7 mouse cellular contexts compared by ENCODE assay signal in the genomic region with DNA sequence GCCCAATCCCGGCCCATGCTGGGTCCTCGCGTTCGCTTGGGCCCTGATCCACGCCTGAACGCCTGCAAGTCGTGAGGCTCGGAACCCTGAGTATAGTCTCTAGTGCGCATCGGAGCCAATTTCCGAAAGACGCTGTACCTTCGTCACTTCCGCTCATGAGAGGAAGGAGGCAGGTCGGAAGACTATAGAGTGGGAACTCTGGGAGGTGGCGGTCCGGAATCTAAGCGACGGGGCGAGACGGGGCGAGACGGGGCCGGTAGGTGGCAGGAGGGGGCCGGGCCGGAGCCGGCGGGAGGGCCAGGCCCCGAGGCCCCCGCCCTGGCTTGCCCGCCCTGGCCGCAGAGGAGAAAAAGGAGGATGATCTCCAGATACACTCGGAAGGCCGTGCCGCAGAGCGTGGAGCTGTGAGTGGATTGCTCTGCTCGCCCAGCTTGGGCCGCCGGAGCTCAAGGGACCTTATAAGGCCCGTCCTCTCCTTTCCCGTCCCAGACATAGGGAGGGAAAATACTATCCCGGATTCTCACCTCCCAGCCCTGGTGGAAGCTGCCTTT. TPM values are rescaled to one million over a fixed set of nuclear protein-coding genes. Genes with fewer than 3 reads are reported as not detected.
A peak's percentile ranks its signal among the peaks of the same experiment; 100 is the strongest.
DNase-seq lines count a peak whose midpoint lies in the region; ATAC-seq lines count a peak whose summit lies in the region.

A gene (minus strand): TSS at position 131 of the 551 bp plus-strand sequence.
A gene (plus strand): TSS at position 172 of the 551 bp plus-strand sequence.

- no peaks in the 10 kb centered on the region for H3K27me3 ChIP-seq in embryonic facial prominence, embryonic 11.5 days (ENCODE audit: control insufficient read depth, insufficient read depth, low read length)
- H3K27me3 ChIP-seq in limb, embryonic 10.5 days (ENCODE audit: low read depth, poor library complexity, severe bottlenecking): no peaks in the 10 kb centered on the region
- H3K27me3 ChIP-seq in midbrain, embryonic 13.5 days: no peaks in the 10 kb centered on the region

- peak within 1 kb of the TSS; percentile 93 for H3K9ac ChIP-seq in embryonic facial prominence, embryonic 11.5 days (replicated peaks; ENCODE audit: low read length)
- H3K9ac ChIP-seq in midbrain, embryonic 13.5 days (replicated peaks): peak within 1 kb of the TSS; percentile 96

- no peaks in the 10 kb centered on the region for H3K4me1 ChIP-seq in embryonic facial prominence, embryonic 11.5 days (ENCODE audit: control insufficient read depth, insufficient read depth, low read length)
- H3K4me1 ChIP-seq in limb, embryonic 10.5 days: peaks cover 18% of the 10 kb centered on the region
- peaks cover 26% of the 10 kb centered on the region for H3K4me1 ChIP-seq in midbrain, embryonic 13.5 days (replicated peaks)

- DNase-seq in adrenal gland, postnatal 14 days: peak; percentile 95
- peak; percentile 99 for DNase-seq in embryonic facial prominence, embryonic 11.5 days (ENCODE audit: low spot score)
- DNase-seq in kidney, adult 11 months: peak; percentile 90
- DNase-seq in limb, embryonic 10.5 days (ENCODE audit: low spot score): peak; percentile 95
- DNase-seq in spleen, adult 12 weeks (ENCODE audit: low spot score): peak; percentile 89

- no peaks in the 10 kb centered on the region; the same call in 1 of the 2 replicates for H3K36me3 ChIP-seq in embryonic facial prominence, embryonic 11.5 days (replicated peaks; ENCODE audit: control insufficient read depth, insufficient read depth, low read depth, low read length)
- H3K36me3 ChIP-seq in limb, embryonic 10.5 days: peaks cover 49% of the 10 kb centered on the region
- H3K36me3 ChIP-seq in midbrain, embryonic 13.5 days: peaks cover 33% of the 10 kb centered on the region

- ATAC-seq in embryonic facial prominence, embryonic 11.5 days (replicated peaks; ENCODE audit: insufficient number of reproducible peaks, low FRiP score, low TSS enrichment, low read depth): peak; percentile 98
- peak; percentile 97 for ATAC-seq in granulocyte monocyte progenitor cell, adult 5-6 weeks (replicated peaks; ENCODE audit: poor library complexity, severe bottlenecking)
- peak; percentile 99 for ATAC-seq in midbrain, embryonic 13.5 days

- H3K4me2 ChIP-seq in embryonic facial prominence, embryonic 11.5 days (ENCODE audit: low read depth, low read length): peak within 1 kb of the TSS; percentile 50
- peak within 1 kb of the TSS; percentile 79 for H3K4me2 ChIP-seq in midbrain, embryonic 13.5 days (replicated peaks)

- peak within 1 kb of the TSS; percentile 84 for H3K27ac ChIP-seq in embryonic facial prominence, embryonic 11.5 days (replicated peaks; ENCODE audit: low read depth, low read length)
- H3K27ac ChIP-seq in limb, embryonic 10.5 days: peak within 1 kb of the TSS; percentile 95
- H3K27ac ChIP-seq in midbrain, embryonic 13.5 days: peak within 1 kb of the TSS; percentile 95

- WGBS in embryonic facial prominence, embryonic 11.5 days: 0% methylated on average over 42 of the region's 42 CpGs
- WGBS in limb, embryonic 10.5 days: under 1% methylated on average over 42 of the region's 42 CpGs
- under 1% methylated on average over 31 of the region's 42 CpGs for WGBS in midbrain, embryonic 13.5 days

- peak within 1 kb of the TSS; percentile 71 for H3K4me3 ChIP-seq in embryonic facial prominence, embryonic 11.5 days (ENCODE audit: low read depth, low read length)
- peak within 1 kb of the TSS; percentile 79 for H3K4me3 ChIP-seq in limb, embryonic 10.5 days
- H3K4me3 ChIP-seq in midbrain, embryonic 13.5 days (replicated peaks): peak within 1 kb of the TSS; percentile 82

- no peaks in the 10 kb centered on the region for H3K9me3 ChIP-seq in embryonic facial prominence, embryonic 11.5 days (replicated peaks; ENCODE audit: control insufficient read depth, low read length)
- H3K9me3 ChIP-seq in limb, embryonic 10.5 days (replicated peaks): no peaks in the 10 kb centered on the region
- no peaks in the 10 kb centered on the region for H3K9me3 ChIP-seq in midbrain, embryonic 13.5 days

RNA-seq across cellular contexts. Expression of the first gene that starts in this region (rescaled TPM):
- total RNA-seq in adrenal gland, postnatal 14 days (2021): 39.2 and 46.9 TPM in 2 replicates
- 66.3 and 70.2 TPM in 2 replicates for polyA plus RNA-seq in embryonic facial prominence, embryonic 11.5 days (2014; fragmentation: Nextera tagmentation; extraction: Ambion mirVana)
- 52.6 and 57.0 TPM in 2 replicates for total RNA-seq in granulocyte monocyte progenitor cell, adult 5-6 weeks (2014; fragmentation: Nextera tagmentation)
- total RNA-seq in granulocyte monocyte progenitor cell, adult 5-6 weeks (2017): 52.2 and 70.0 TPM in 2 replicates
- 71.7 and 74.6 TPM in 2 replicates for polyA plus RNA-seq in limb, embryonic 10.5 days (2016; fragmentation: Nextera tagmentation; extraction: Ambion mirVana)
- polyA plus RNA-seq in midbrain, embryonic 13.5 days (2015; fragmentation: Nextera tagmentation; extraction: Ambion mirVana): 56.9 and 57.1 TPM in 2 replicates

RNA-seq across cellular contexts. Expression of the second gene that starts in this region (rescaled TPM):
- 35.6 and 40.0 TPM in 2 replicates for total RNA-seq in adrenal gland, postnatal 14 days (2021)
- polyA plus RNA-seq in embryonic facial prominence, embryonic 11.5 days (2014; fragmentation: Nextera tagmentation; extraction: Ambion mirVana): 49.0 and 52.9 TPM in 2 replicates
- 20.6 and 28.2 TPM in 2 replicates for total RNA-seq in granulocyte monocyte progenitor cell, adult 5-6 weeks (2014; fragmentation: Nextera tagmentation)
- total RNA-seq in granulocyte monocyte progenitor cell, adult 5-6 weeks (2017): 27.9 and 28.1 TPM in 2 replicates
- polyA plus RNA-seq in limb, embryonic 10.5 days (2016; fragmentation: Nextera tagmentation; extraction: Ambion mirVana): 43.5 and 51.7 TPM in 2 replicates
- 45.3 and 47.1 TPM in 2 replicates for polyA plus RNA-seq in midbrain, embryonic 13.5 days (2015; fragmentation: Nextera tagmentation; extraction: Ambion mirVana)

Comparison
In these comparisons a context has a peak if more than half of its experiments do, and no peak if none do; other contexts are left out.
1. Peak in every context shown above with its lines: DNase-seq, ATAC-seq, H3K4me3 ChIP-seq and H3K27ac ChIP-seq.